Mouse (Mus musculus): ENCODE results near the gene Olfr307. TPM values are rescaled to one million over a fixed set of nuclear protein-coding genes. Genes with fewer than 3 reads are reported as not detected.
"Not testable (repeated sequence)": the region's sequence is repeated elsewhere in the genome, so short reads cannot be mapped to it uniquely, and the experiment has no call there.

The Olfr307 gene
- not detected for total RNA-seq (2021)
- long read RNA-seq, experiment 1, result 0 reads
- long read RNA-seq, experiment 2, result 0 reads

- DNase-seq, result no peak
Observed at GRCm38 (mm10) chr7:86337486-86337885, at the start of gene Olfr307. Olfr307 (minus strand) TSS chr7:86337586.

- no peak for DNase-seq
Observed at GRCm38 (mm10) chr7:86386558-86386957, 49.2 kb upstream of the Olfr307 start, which contains the start of gene Olfr304. Olfr304 (minus strand) TSS chr7:86386658.

- DNase-seq, result no peak
Observed at GRCm38 (mm10) chr7:86385769-86386168, 48.4 kb upstream of the Olfr307 start.

GRCm38 (mm10) chr7:86366828-86367227 lies 29.4 kb upstream of the Olfr307 start, which contains the start of gene Olfr305:
Olfr305 (minus strand) TSS chr7:86366928.
- no peak for DNase-seq

GRCm38 (mm10) chr7:86346296-86346695 lies 8.9 kb upstream of the Olfr307 start:
- DNase-seq, result not testable (repeated sequence)

- DNase-seq, result no peak
Observed at GRCm38 (mm10) chr7:86344253-86344652, 6.9 kb upstream of the Olfr307 start.

- no peak for DNase-seq
Observed at GRCm38 (mm10) chr7:86342881-86343565, 5.6 kb upstream of the Olfr307 start.

- DNase-seq, result no peak
Observed at GRCm38 (mm10) chr7:86325530-86325929, 11.9 kb downstream of the Olfr307 start, which contains the start of gene Olfr308. Olfr308 (minus strand) TSS chr7:86325630.

- no peak for DNase-seq
Observed at GRCm38 (mm10) chr7:86321323-86321722, 16.1 kb downstream of the Olfr307 start.

GRCm38 (mm10) chr7:86313608-86314007 lies 23.8 kb downstream of the Olfr307 start, which contains the start of gene Olfr309:
Olfr309 (minus strand) TSS chr7:86313708.
- DNase-seq, result no peak

Small RNA genes within 50 kb of the gene (microRNA-seq; reads per million reads assigned to microRNA genes)
- gene Gm23192, result not detected

Other genes starting within 250 kb of the Olfr307 start
- gene Vmn2r75, start 165.8 kb downstream of the Olfr307 start, total RNA-seq (2021), result not detected
- gene Vmn2r76, start 91.3 kb downstream of the Olfr307 start, total RNA-seq (2021), result not detected
- not detected for gene Olfr310, start 60.4 kb downstream of the Olfr307 start, total RNA-seq (2021)
- gene Olfr309, start 23.9 kb downstream of the Olfr307 start, total RNA-seq (2021), result not detected
- not detected for gene Olfr308, start 12.0 kb downstream of the Olfr307 start, total RNA-seq (2021)
- gene Olfr305, start 29.3 kb upstream of the Olfr307 start, total RNA-seq (2021), result not detected
- gene Olfr304, start 49.1 kb upstream of the Olfr307 start, total RNA-seq (2021), result not detected
- not detected for gene Olfr303, start 60.2 kb upstream of the Olfr307 start, total RNA-seq (2021)
- not detected for gene Olfr301, start 66.3 kb upstream of the Olfr307 start, total RNA-seq (2021)
- gene Olfr299, start 122.3 kb upstream of the Olfr307 start, total RNA-seq (2021), result not detected
- not detected for gene Olfr298, start 154.9 kb upstream of the Olfr307 start, total RNA-seq (2021)
- gene Olfr297, start 182.4 kb upstream of the Olfr307 start, total RNA-seq (2021), result not detected
- not detected for gene Olfr295, start 246.3 kb upstream of the Olfr307 start, total RNA-seq (2021)